Mouse (Mus musculus) neural tube, embryonic 14.5 days (tissue): ENCODE measurements around the gene Atrnl1. TPM values are rescaled to one million over a fixed set of nuclear protein-coding genes. Genes with fewer than 3 reads are reported as not detected.

ENCODE experiments used
- ATAC-seq: fragments of 200-750 bp; cut with Nextera tagmentation; 2 replicates; pipeline ENCODE4 v1.8.0; 2017; ENCODE audit warnings: low read depth, mild to moderate bottlenecking, moderate TSS enrichment, moderate library complexity
- H3K27ac ChIP-seq: fragments of 300-500 bp; sonication (generic); 2 replicates; pipeline ENCODE4 v1.5.1; 2014; ENCODE audit warnings: low read depth, mild to moderate bottlenecking, control low read depth, low read length, moderate library complexity, mixed read lengths
- H3K27me3 ChIP-seq: fragments of 300-500 bp; sonication (generic); 2 replicates; pipeline ENCODE4 v1.6.1; 2014; ENCODE audit warnings: low read length; ENCODE audit not compliant: control insufficient read depth, insufficient read depth
- H3K36me3 ChIP-seq: fragments of 300-500 bp; sonication (generic); 2 replicates; pipeline ENCODE4 v1.6.1; 2014; ENCODE audit warnings: low read length, mixed read lengths; ENCODE audit not compliant: control insufficient read depth, insufficient read depth
- H3K4me1 ChIP-seq: fragments of 300-500 bp; sonication (generic); 2 replicates; pipeline ENCODE4 v1.6.1; 2014; ENCODE audit warnings: low read length; ENCODE audit not compliant: control insufficient read depth, insufficient read depth
- H3K4me2 ChIP-seq: fragments of 300-500 bp; sonication (generic); 2 replicates; pipeline ENCODE4 v1.6.1; 2014; ENCODE audit warnings: mild to moderate bottlenecking, low read depth, low read length, control low read depth
- H3K4me3 ChIP-seq: fragments of 300-500 bp; sonication (generic); 2 replicates; pipeline ENCODE4 v1.5.1; 2014; ENCODE audit warnings: low read depth, low read length, control low read depth, mixed read lengths
- H3K9ac ChIP-seq: fragments of 300-500 bp; sonication (generic); replicated peaks from 2 replicates; pipeline ENCODE4 v1.6.1; 2014; ENCODE audit warnings: low read depth, mild to moderate bottlenecking, control low read depth, low read length, mixed read lengths
- H3K9me3 ChIP-seq: fragments of 300-500 bp; sonication (generic); 2 replicates; pipeline ENCODE4 v1.6.1; 2016; ENCODE audit warnings: low read length; ENCODE audit not compliant: control insufficient read depth
- WGBS: fragments of 180-500 bp; shearing (Covaris S2); extraction: QIAGEN DNeasy Blood & Tissue Kit; methylation state at CpG from one replicate; pipeline ENCODE4 v1.1.7; 2014; 5-methylcytosine and 5-hydroxymethylcytosine counted together
- polyA plus RNA-seq: library from polyadenylated mRNA; unstranded; fragments of >200 nt; fragmentation: Nextera tagmentation; extraction: Ambion mirVana; gene quantifications from 2 replicates; pipeline ENCODE4 v1.2.1, GENCODE M21; 2014

The Atrnl1 gene
- polyA plus RNA-seq, 1 experiment from 2014 or later = 8.6 TPM

- H3K4me2 ChIP-seq = no peak overlapping the region
- no peaks in the 10 kb centered on the region for H3K9me3 ChIP-seq
- H3K36me3 ChIP-seq = no peaks in the 10 kb centered on the region
- peak overlapping the region; percentile 18; the same call in 1 of the 2 replicates for H3K27ac ChIP-seq
- H3K27me3 ChIP-seq = no peaks in the 10 kb centered on the region
- no peak overlapping the region for H3K9ac ChIP-seq
- peaks cover 28% of the 10 kb centered on the region for H3K4me1 ChIP-seq
- no peak for ATAC-seq
- 32% methylated on average over 16 of the region's 16 CpGs for WGBS
- H3K4me3 ChIP-seq = no peak overlapping the region
Measured at GRCm38 (mm10) chr19:58064116-58065000, 453.5 kb downstream of the Atrnl1 start.

GRCm38 (mm10) chr19:58065001-58065314, 454.1 kb downstream of the Atrnl1 start:
- no peak for ATAC-seq
- WGBS = 66% methylated on average over 5 of the region's 5 CpGs
- peaks cover 28% of the 10 kb centered on the region for H3K4me1 ChIP-seq
- H3K36me3 ChIP-seq = no peaks in the 10 kb centered on the region
- no peaks in the 10 kb centered on the region for H3K27me3 ChIP-seq
- H3K27ac ChIP-seq = no peak overlapping the region
- no peak overlapping the region for H3K4me2 ChIP-seq
- no peak overlapping the region for H3K4me3 ChIP-seq
- H3K9me3 ChIP-seq = no peaks in the 10 kb centered on the region
- H3K9ac ChIP-seq = no peak overlapping the region

GRCm38 (mm10) chr19:58065514-58065913, 454.7 kb downstream of the Atrnl1 start:
- Histone ChIP-seq H3K9me3 (no peaks in the 10 kb centered on the region), H3K27ac (no peak overlapping the region), H3K27me3 (no peaks in the 10 kb centered on the region), H3K4me2 (no peak overlapping the region), H3K4me3 (no peak overlapping the region), H3K9ac (no peak overlapping the region), H3K4me1 (peaks cover 24% of the 10 kb centered on the region), H3K36me3 (no peaks in the 10 kb centered on the region)
- ATAC-seq = no peak
- WGBS = 87% methylated on average over 2 of the region's 2 CpGs

- H3K4me3 ChIP-seq = no peak overlapping the region
- H3K4me1 ChIP-seq = peaks cover 10% of the 10 kb centered on the region; the same call in 1 of the 2 replicates
- H3K27ac ChIP-seq = no peak overlapping the region
- ATAC-seq = no peak
- no peaks in the 10 kb centered on the region for H3K9me3 ChIP-seq
- no peaks in the 10 kb centered on the region for H3K36me3 ChIP-seq
- WGBS = 71% methylated on average over 2 of the region's 2 CpGs
- H3K27me3 ChIP-seq = no peaks in the 10 kb centered on the region
- no peak overlapping the region for H3K9ac ChIP-seq
- no peak overlapping the region for H3K4me2 ChIP-seq
Measured at GRCm38 (mm10) chr19:58068114-58068513, 457.3 kb downstream of the Atrnl1 start.

- H3K4me1 ChIP-seq = 0 out of 2 replicates have a peak, but pooled peaks cover 2% of the 10 kb centered on the region
- WGBS = 80% methylated on average over 2 of the region's 2 CpGs
- no peaks in the 10 kb centered on the region for H3K9me3 ChIP-seq
- no peak overlapping the region for H3K4me3 ChIP-seq
- ATAC-seq = no peak
- no peaks in the 10 kb centered on the region for H3K27me3 ChIP-seq
- no peak overlapping the region for H3K9ac ChIP-seq
- no peak overlapping the region for H3K27ac ChIP-seq
- no peaks in the 10 kb centered on the region for H3K36me3 ChIP-seq
- H3K4me2 ChIP-seq = no peak overlapping the region
Measured at GRCm38 (mm10) chr19:58068958-58069357, 458.1 kb downstream of the Atrnl1 start.

DNA sequence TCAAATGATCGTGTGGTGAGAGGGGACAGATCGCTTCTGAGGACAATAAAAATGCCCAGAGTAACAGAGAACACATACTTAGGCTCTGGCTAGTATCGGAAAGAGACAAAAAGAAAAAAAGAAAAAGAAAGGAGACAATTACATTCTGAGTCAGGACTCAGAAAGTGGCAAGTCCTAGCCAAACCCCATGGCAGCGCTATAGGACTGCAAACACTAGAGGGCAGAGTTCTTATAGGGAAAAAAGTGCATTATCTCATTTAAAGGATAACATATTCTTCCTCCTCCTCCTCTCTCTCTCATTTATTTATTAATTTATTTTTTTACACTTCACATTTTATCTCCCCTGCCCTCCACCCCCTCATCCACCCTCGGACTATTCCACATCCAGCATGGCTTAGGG, 461.6 kb downstream of the Atrnl1 start:
- H3K27ac ChIP-seq = no peak overlapping the region
- no peak overlapping the region for H3K4me2 ChIP-seq
- ATAC-seq = no peak
- no peaks in the 10 kb centered on the region for H3K36me3 ChIP-seq
- H3K27me3 ChIP-seq = no peaks in the 10 kb centered on the region
- H3K9me3 ChIP-seq = no peaks in the 10 kb centered on the region
- peaks cover 5% of the 10 kb centered on the region; the same call in 1 of the 2 replicates for H3K4me1 ChIP-seq
- 51% methylated on average over 5 of the region's 5 CpGs for WGBS
- H3K4me3 ChIP-seq = no peak overlapping the region
- H3K9ac ChIP-seq = no peak overlapping the region

- Histone ChIP-seq H3K4me1 (peaks cover 5% of the 10 kb centered on the region; the same call in 1 of the 2 replicates), H3K9ac (no peak overlapping the region), H3K9me3 (no peaks in the 10 kb centered on the region), H3K36me3 (no peaks in the 10 kb centered on the region), H3K4me2 (no peak overlapping the region), H3K27me3 (no peaks in the 10 kb centered on the region), H3K4me3 (no peak overlapping the region), H3K27ac (no peak overlapping the region)
- WGBS = 93% methylated on average over 9 of the region's 9 CpGs
- no peak for ATAC-seq
Measured at GRCm38 (mm10) chr19:58072846-58073245, 462.0 kb downstream of the Atrnl1 start.

GRCm38 (mm10) chr19:58075252-58075651, 464.4 kb downstream of the Atrnl1 start:
- H3K9ac ChIP-seq = no peak overlapping the region
- H3K4me3 ChIP-seq = no peak overlapping the region
- H3K4me1 ChIP-seq = peaks cover 10% of the 10 kb centered on the region; the same call in 1 of the 2 replicates
- no peaks in the 10 kb centered on the region for H3K27me3 ChIP-seq
- H3K4me2 ChIP-seq = no peak overlapping the region
- no peak for ATAC-seq
- H3K27ac ChIP-seq = no peak overlapping the region
- WGBS = 34% methylated on average over 6 of the region's 6 CpGs
- no peaks in the 10 kb centered on the region for H3K9me3 ChIP-seq
- H3K36me3 ChIP-seq = no peaks in the 10 kb centered on the region

GRCm38 (mm10) chr19:58076961-58077371, 466.1 kb downstream of the Atrnl1 start:
- peak overlapping the region; percentile 40 for H3K27ac ChIP-seq
- H3K4me2 ChIP-seq = peak overlapping the region; percentile 11; the same call in 1 of the 2 replicates
- 31% methylated on average over 14 of the region's 14 CpGs for WGBS
- H3K27me3 ChIP-seq = no peaks in the 10 kb centered on the region
- no peak overlapping the region for H3K4me3 ChIP-seq
- no peaks in the 10 kb centered on the region for H3K9me3 ChIP-seq
- H3K36me3 ChIP-seq = no peaks in the 10 kb centered on the region
- peak; percentile 63; the same call in 1 of the 2 replicates for ATAC-seq
- H3K4me1 ChIP-seq = peaks cover 10% of the 10 kb centered on the region; the same call in 1 of the 2 replicates
- H3K9ac ChIP-seq = no peak overlapping the region
